Mouse (Mus musculus): ENCODE data around the gene Cit.
A peak's percentile ranks its signal among the peaks of the same experiment; 100 is the strongest.

Cit gene

GRCm38 (mm10) chr5:116009884-116010627 lies 165.0 kb downstream of the Cit start:
- DNase-seq (ENCODE audit: low spot score), result no peak

GRCm38 (mm10) chr5:116011700-116012099 lies 166.6 kb downstream of the Cit start:
- no peak for DNase-seq (ENCODE audit: low spot score)

- DNase-seq (ENCODE audit: low spot score), result no peak
Observed at GRCm38 (mm10) chr5:116012503-116012902, 167.4 kb downstream of the Cit start.

GRCm38 (mm10) chr5:116013821-116014220 lies 168.7 kb downstream of the Cit start:
- no peak for DNase-seq (ENCODE audit: low spot score)

GRCm38 (mm10) chr5:116014237-116014636 lies 169.2 kb downstream of the Cit start:
- no peak for DNase-seq (ENCODE audit: low spot score)

GRCm38 (mm10) chr5:116016542-116016941 lies 171.5 kb downstream of the Cit start:
- no peak for DNase-seq (ENCODE audit: low spot score)

- no peak for DNase-seq (ENCODE audit: low spot score)
Observed at GRCm38 (mm10) chr5:116017391-116017790, 172.3 kb downstream of the Cit start.

GRCm38 (mm10) chr5:116018196-116018595 lies 173.1 kb downstream of the Cit start:
- DNase-seq (ENCODE audit: low spot score), result no peak

GRCm38 (mm10) chr5:116018784-116019183 lies 173.7 kb downstream of the Cit start:
- no peak for DNase-seq (ENCODE audit: low spot score)

- no peak for DNase-seq (ENCODE audit: low spot score)
Observed at GRCm38 (mm10) chr5:116019371-116019770, 174.3 kb downstream of the Cit start.

GRCm38 (mm10) chr5:116021552-116021951 lies 176.5 kb downstream of the Cit start:
- DNase-seq (ENCODE audit: low spot score), result no peak

- DNase-seq (ENCODE audit: low spot score), result no peak
Observed at GRCm38 (mm10) chr5:116022131-116022530, 177.1 kb downstream of the Cit start.

- no peak for DNase-seq (ENCODE audit: low spot score)
Observed at GRCm38 (mm10) chr5:116022658-116023200, 177.7 kb downstream of the Cit start.

- no peak for DNase-seq (ENCODE audit: low spot score)
Observed at GRCm38 (mm10) chr5:116023251-116023661, 178.2 kb downstream of the Cit start.

GRCm38 (mm10) chr5:116023821-116024284 lies 178.8 kb downstream of the Cit start:
- DNase-seq (ENCODE audit: low spot score), result no peak

GRCm38 (mm10) chr5:116024327-116024739 lies 179.3 kb downstream of the Cit start, which contains the start of gene Prkab1:
Prkab1 (minus strand) TSS chr5:116024508.
- DNase-seq (ENCODE audit: low spot score), result peak; percentile 87

- no peak for DNase-seq (ENCODE audit: low spot score)
Observed at GRCm38 (mm10) chr5:116026107-116026506, 181.0 kb downstream of the Cit start.

- DNase-seq (ENCODE audit: low spot score), result no peak
Observed at GRCm38 (mm10) chr5:116026561-116026960, 181.5 kb downstream of the Cit start.

GRCm38 (mm10) chr5:116029071-116029470 lies 184.0 kb downstream of the Cit start:
- no peak for DNase-seq (ENCODE audit: low spot score)

GRCm38 (mm10) chr5:116030566-116031189 lies 185.6 kb downstream of the Cit start:
- no peak for DNase-seq (ENCODE audit: low spot score)

- no peak for DNase-seq (ENCODE audit: low spot score)
Observed at GRCm38 (mm10) chr5:116031190-116031577, 186.1 kb downstream of the Cit start.

GRCm38 (mm10) chr5:116036465-116036864 lies 191.4 kb downstream of the Cit start:
- DNase-seq (ENCODE audit: low spot score), result no peak

- DNase-seq (ENCODE audit: low spot score), result no peak
Observed at GRCm38 (mm10) chr5:116037731-116038130, 192.7 kb downstream of the Cit start.

Data from left cerebral cortex, adult 11 months (tissue).